Mouse (Mus musculus): Measurements from ENCODE around the gene Cish. TPM values are rescaled to one million over a fixed set of nuclear protein-coding genes. Genes with fewer than 3 reads are reported as not detected.

Gene Cish
- polyA plus RNA-seq, 1 experiment: 7.0 TPM

- no peak overlapping the region for H3K4me3 ChIP-seq (replicated peaks; ENCODE audit: control insufficient read depth, low read depth, low read length)
These were observed 12.6 kb downstream of the Cish start for GRCm38 (mm10) chr9:107308346-107309000.

GRCm38 (mm10) chr9:107309171-107309570 lies 13.3 kb downstream of the Cish start:
- WGBS: 78% methylated on average over 9 of the region's 9 CpGs
- no peak overlapping the region for H3K4me3 ChIP-seq (replicated peaks; ENCODE audit: control insufficient read depth, low read depth, low read length)
- H3K27ac ChIP-seq (ENCODE audit: control insufficient read depth, insufficient read depth, low read depth, low read length, poor library complexity): no peak overlapping the region
- no peak for TF ChIP-seq POLR2A (IDR thresholded peaks at IDR 0.05; ENCODE audit: borderline replicate concordance, control insufficient read depth, low read depth, low read length)
- TF ChIP-seq CTCF (IDR thresholded peaks at IDR 0.05; ENCODE audit: control insufficient read depth, insufficient read depth, low read length): no peak
- peaks cover 17% of the 10 kb centered on the region for H3K4me1 ChIP-seq (ENCODE audit: control insufficient read depth, insufficient read depth, low read length)

More at GRCm38 (mm10) chr9:107308346-107309000, 12.6 kb downstream of the Cish start:
- WGBS: 90% methylated on average over 9 of the region's 9 CpGs
- Histone ChIP-seq H3K4me1 (ENCODE audit: control insufficient read depth, insufficient read depth, low read length) (peaks cover 17% of the 10 kb centered on the region), H3K27ac (ENCODE audit: control insufficient read depth, insufficient read depth, low read depth, low read length, poor library complexity) (peak overlapping the region; percentile 52)
- TF ChIP-seq POLR2A (IDR thresholded peaks at IDR 0.05; ENCODE audit: borderline replicate concordance, control insufficient read depth, low read depth, low read length) (no peak), CTCF (IDR thresholded peaks at IDR 0.05; ENCODE audit: control insufficient read depth, insufficient read depth, low read length) (no peak)

- Histone ChIP-seq H3K4me1 (ENCODE audit: control insufficient read depth, insufficient read depth, low read length) (peaks cover 17% of the 10 kb centered on the region), H3K27ac (ENCODE audit: control insufficient read depth, insufficient read depth, low read depth, low read length, poor library complexity) (no peak overlapping the region), H3K4me3 (replicated peaks; ENCODE audit: control insufficient read depth, low read depth, low read length) (no peak overlapping the region)
- TF ChIP-seq POLR2A (IDR thresholded peaks at IDR 0.05; ENCODE audit: borderline replicate concordance, control insufficient read depth, low read depth, low read length): no peak
- no peak for TF ChIP-seq CTCF (IDR thresholded peaks at IDR 0.05; ENCODE audit: control insufficient read depth, insufficient read depth, low read length)
- 71% methylated on average over 5 of the region's 5 CpGs for WGBS
These were observed 13.8 kb downstream of the Cish start for GRCm38 (mm10) chr9:107309600-107309999.

GRCm38 (mm10) chr9:107312811-107313584 lies 17.2 kb downstream of the Cish start:
- H3K4me1 ChIP-seq (ENCODE audit: control insufficient read depth, insufficient read depth, low read length): peaks cover 8% of the 10 kb centered on the region
- H3K4me3 ChIP-seq (replicated peaks; ENCODE audit: control insufficient read depth, low read depth, low read length): peak overlapping the region; percentile 35
- TF ChIP-seq POLR2A (IDR thresholded peaks at IDR 0.05; ENCODE audit: borderline replicate concordance, control insufficient read depth, low read depth, low read length): 0 out of 2 replicates have a peak, but pooled peaks have one; percentile 25
- TF ChIP-seq CTCF (IDR thresholded peaks at IDR 0.05; ENCODE audit: control insufficient read depth, insufficient read depth, low read length): no peak
- 2% methylated on average over 10 of the region's 10 CpGs for WGBS
- peak overlapping the region; percentile 93 for H3K27ac ChIP-seq (ENCODE audit: control insufficient read depth, insufficient read depth, low read depth, low read length, poor library complexity)

- Histone ChIP-seq H3K4me1 (ENCODE audit: control insufficient read depth, insufficient read depth, low read length) (peaks cover 7% of the 10 kb centered on the region), H3K4me3 (replicated peaks; ENCODE audit: control insufficient read depth, low read depth, low read length) (no peak overlapping the region), H3K27ac (ENCODE audit: control insufficient read depth, insufficient read depth, low read depth, low read length, poor library complexity) (no peak overlapping the region)
- 46% methylated on average over 3 of the region's 3 CpGs for WGBS
- no peak for TF ChIP-seq CTCF (IDR thresholded peaks at IDR 0.05; ENCODE audit: control insufficient read depth, insufficient read depth, low read length)
- no peak for TF ChIP-seq POLR2A (IDR thresholded peaks at IDR 0.05; ENCODE audit: borderline replicate concordance, control insufficient read depth, low read depth, low read length)
These were observed 18.1 kb downstream of the Cish start for GRCm38 (mm10) chr9:107313926-107314325.

- TF ChIP-seq CTCF (IDR thresholded peaks at IDR 0.05; ENCODE audit: control insufficient read depth, insufficient read depth, low read length) (no peak), POLR2A (IDR thresholded peaks at IDR 0.05; ENCODE audit: borderline replicate concordance, control insufficient read depth, low read depth, low read length) (no peak)
- WGBS: 76% methylated on average over 2 of the region's 2 CpGs
- Histone ChIP-seq H3K4me1 (ENCODE audit: control insufficient read depth, insufficient read depth, low read length) (peaks cover 7% of the 10 kb centered on the region), H3K4me3 (replicated peaks; ENCODE audit: control insufficient read depth, low read depth, low read length) (no peak overlapping the region), H3K27ac (ENCODE audit: control insufficient read depth, insufficient read depth, low read depth, low read length, poor library complexity) (no peak overlapping the region)
These were observed 20.0 kb downstream of the Cish start for GRCm38 (mm10) chr9:107315791-107316190.

- no peak overlapping the region for H3K4me3 ChIP-seq (replicated peaks; ENCODE audit: control insufficient read depth, low read depth, low read length)
- no peaks in the 10 kb centered on the region for H3K4me1 ChIP-seq (ENCODE audit: control insufficient read depth, insufficient read depth, low read length)
- 80% methylated on average over 8 of the region's 8 CpGs for WGBS
- TF ChIP-seq CTCF (IDR thresholded peaks at IDR 0.05; ENCODE audit: control insufficient read depth, insufficient read depth, low read length) (no peak), POLR2A (IDR thresholded peaks at IDR 0.05; ENCODE audit: borderline replicate concordance, control insufficient read depth, low read depth, low read length) (no peak)
- no peak overlapping the region for H3K27ac ChIP-seq (ENCODE audit: control insufficient read depth, insufficient read depth, low read depth, low read length, poor library complexity)
These were observed 26.7 kb downstream of the Cish start for GRCm38 (mm10) chr9:107322461-107323050.

GRCm38 (mm10) chr9:107323558-107323957 lies 27.7 kb downstream of the Cish start:
- Histone ChIP-seq H3K27ac (ENCODE audit: control insufficient read depth, insufficient read depth, low read depth, low read length, poor library complexity) (no peak overlapping the region), H3K4me3 (replicated peaks; ENCODE audit: control insufficient read depth, low read depth, low read length) (no peak overlapping the region), H3K4me1 (ENCODE audit: control insufficient read depth, insufficient read depth, low read length) (no peaks in the 10 kb centered on the region)
- TF ChIP-seq CTCF (IDR thresholded peaks at IDR 0.05; ENCODE audit: control insufficient read depth, insufficient read depth, low read length) (no peak), POLR2A (IDR thresholded peaks at IDR 0.05; ENCODE audit: borderline replicate concordance, control insufficient read depth, low read depth, low read length) (no peak)
- WGBS: 3% methylated on average over 6 of the region's 6 CpGs

Data from bone marrow, adult 2 months (tissue).